Mouse (Mus musculus) heart, adult 2 months (tissue): ENCODE measurements around the gene Kcnmb1.

Source experiments
- CTCF ChIP-seq: fragments of 200-600 bp; IDR thresholded peaks from 2 replicates; pipeline ENCODE4 v1.8.1; 2022; ENCODE audit warnings: antibody characterized with exemption, mild to moderate bottlenecking, moderate library complexity
- POLR2A ChIP-seq: fragments of 200-500 bp; IDR thresholded peaks from 2 replicates; pipeline ENCODE4 v1.6.1; 2011; ENCODE audit warnings: mild to moderate bottlenecking, low read depth, low read length, control low read depth; ENCODE audit not compliant: insufficient read depth

GRCm38 (mm10) chr11:33998244-33998643, 35.4 kb downstream of the Kcnmb1 start:
- no peak for TF ChIP-seq POLR2A
- no peak for TF ChIP-seq CTCF
